Mouse (Mus musculus) T-helper 1 cell (primary cell): Measurements from ENCODE around the gene Zfyve1.

Experiments used
- in situ Hi-C: fragments of 300-600 bp; cut with MboI, MseI; formaldehyde crosslinking; loops from one replicate; pipeline ENCODE4 v1.15.1; 2025; ENCODE audit warnings: high pct_unique_total_duplicates

The Zfyve1 gene

GRCm38 (mm10) chr12:83523892-83524291 is 73.1 kb downstream of the Zfyve1 start:
- in situ Hi-C loops: no loop called here

DNA sequence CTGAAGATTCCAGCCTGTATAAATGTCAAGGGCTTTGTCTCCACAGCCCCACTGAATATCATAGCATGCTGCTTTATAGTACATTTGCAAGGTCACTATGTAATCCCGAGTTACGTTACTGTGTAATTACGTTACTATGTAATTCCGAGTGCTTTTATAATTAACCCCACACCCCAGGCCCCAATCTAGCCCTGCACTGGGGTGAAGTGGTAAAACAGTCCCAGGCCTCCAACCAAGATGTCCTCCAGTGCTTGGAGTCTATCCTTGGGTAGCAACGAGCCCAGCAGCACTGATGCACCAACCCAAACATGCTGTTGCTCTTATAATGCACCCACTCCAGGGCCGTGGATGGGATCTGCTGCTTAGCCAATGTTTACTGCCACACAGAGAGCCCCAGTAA is 74.0 kb downstream of the Zfyve1 start:
- in situ Hi-C loops: no loop called here

GRCm38 (mm10) chr12:83521083-83521482 is 75.9 kb downstream of the Zfyve1 start:
- in situ Hi-C loops: no loop called here

GRCm38 (mm10) chr12:83520311-83520890 is 76.6 kb downstream of the Zfyve1 start, which contains the start of gene Dcaf4:
Dcaf4 (plus strand) TSS chr12:83520466.
- in situ Hi-C loops: no loop called here

DNA sequence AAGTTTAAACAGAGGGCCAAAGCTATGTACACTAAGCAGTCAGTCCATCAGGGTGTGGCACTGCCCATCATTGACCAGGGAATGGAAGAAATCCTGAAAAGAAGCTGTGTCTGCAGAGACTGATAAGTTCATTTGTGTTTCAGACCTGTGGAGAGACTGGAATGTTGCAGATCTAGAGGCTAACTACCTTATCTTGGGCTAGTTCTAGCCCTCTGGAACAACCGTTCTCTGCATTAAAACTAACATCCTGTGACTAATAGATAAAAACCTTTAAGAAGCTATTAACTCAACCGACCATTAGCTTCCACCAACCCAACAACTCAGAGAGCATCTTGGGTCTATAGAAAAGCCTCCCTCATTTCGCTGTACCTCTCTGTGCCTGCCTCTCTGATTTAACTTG is 79.4 kb downstream of the Zfyve1 start:
- in situ Hi-C loops: no loop called here

DNA sequence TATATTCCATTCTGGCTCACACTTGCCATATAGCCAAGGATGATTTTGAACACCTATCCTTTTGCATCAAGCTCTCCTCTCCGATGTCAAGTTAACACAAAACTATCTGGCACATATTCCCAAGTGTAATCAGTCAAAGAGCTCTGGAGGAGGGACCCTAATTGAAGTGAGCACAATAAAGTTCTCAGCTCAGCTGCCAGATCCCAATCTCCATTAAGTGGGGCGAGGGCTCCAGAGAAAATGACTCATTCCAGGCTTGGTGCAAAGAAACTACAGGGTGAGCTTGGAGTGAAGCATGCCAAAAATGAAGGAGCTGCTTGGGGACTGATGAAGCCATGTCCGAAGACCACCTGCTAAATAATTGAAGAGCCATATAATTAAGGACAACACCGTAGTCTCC is 82.8 kb downstream of the Zfyve1 start:
- in situ Hi-C loops: no loop called here

GRCm38 (mm10) chr12:83513185-83513584 is 83.8 kb downstream of the Zfyve1 start:
- in situ Hi-C loops: no loop called here

- in situ Hi-C loops: no loop called here
These were observed 84.2 kb downstream of the Zfyve1 start for GRCm38 (mm10) chr12:83512783-83513182.

GRCm38 (mm10) chr12:83510586-83510985 is 86.4 kb downstream of the Zfyve1 start:
- in situ Hi-C loops: no loop called here

- in situ Hi-C loops: no loop called here
These were observed 90.5 kb downstream of the Zfyve1 start for GRCm38 (mm10) chr12:83506543-83506942.

DNA sequence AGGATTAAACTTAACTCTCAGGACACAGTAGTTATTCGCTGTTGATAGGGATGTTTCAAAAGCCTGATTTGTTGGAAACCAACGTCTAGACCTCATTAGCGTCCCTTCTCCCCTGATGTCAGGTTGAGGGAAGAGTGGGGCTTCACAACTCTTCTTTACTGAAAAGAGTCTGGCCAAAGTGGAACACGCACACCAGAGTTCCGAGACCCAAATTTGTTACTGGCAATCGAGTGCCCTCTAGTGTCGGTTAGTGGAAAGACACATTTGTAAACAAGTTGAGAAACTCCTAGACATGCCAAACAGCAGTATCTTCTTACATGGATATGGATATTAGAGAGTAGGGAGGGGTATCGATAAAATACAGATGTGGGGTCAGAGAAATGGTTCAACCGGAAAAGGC is 94.8 kb downstream of the Zfyve1 start:
- in situ Hi-C loops: no loop called here

GRCm38 (mm10) chr12:83499256-83499655 is 97.8 kb downstream of the Zfyve1 start:
- in situ Hi-C loops: loop anchor here (5.0 to 10.0 kb wide), 2 partner anchors 387 to 1014 kb away; no protein-coding TSS in a partner anchor

DNA sequence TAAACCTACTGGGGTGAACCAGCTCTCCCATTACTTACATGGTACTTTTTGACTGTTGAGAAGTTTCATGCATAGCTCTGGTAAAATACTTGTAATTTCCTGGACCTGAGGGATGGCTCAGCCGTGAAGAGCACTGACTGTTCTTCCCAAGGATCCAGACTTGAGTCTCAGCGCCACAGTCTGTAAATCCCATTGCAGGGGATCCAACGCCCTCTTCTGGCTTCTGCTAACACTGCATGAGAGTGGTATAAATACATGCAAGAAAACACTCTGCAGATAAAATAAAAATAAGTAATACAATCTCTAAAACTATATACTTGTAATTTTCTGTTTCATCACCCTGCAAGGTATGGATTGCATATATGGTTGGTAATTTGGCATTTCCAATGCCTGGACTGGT is 99.1 kb downstream of the Zfyve1 start:
- in situ Hi-C loops: loop anchor here (5.0 to 10.0 kb wide), 2 partner anchors 386 to 1013 kb away; no protein-coding TSS in a partner anchor

GRCm38 (mm10) chr12:83496736-83497135 is 100.3 kb downstream of the Zfyve1 start:
- in situ Hi-C loops: loop anchor here (5.0 to 10.0 kb wide), 2 partner anchors 384 to 1012 kb away; no protein-coding TSS in a partner anchor
